Mouse (Mus musculus) MEL (cell line): ENCODE data around the gene Ezh2.
A peak's percentile ranks its signal among the peaks of the same experiment; 100 is the strongest.

Source experiments
- BHLHE40 ChIP-seq: IDR thresholded peaks from 2 replicates; pipeline ENCODE4 v1.6.1; 2012; ENCODE audit warnings: low read depth, mild to moderate bottlenecking, inconsistent platforms, low read length, improper control_type of control experiment, borderline replicate concordance
- CTCF ChIP-seq, 3 experiments: IDR thresholded peaks in 2 of 3; conservative IDR thresholded peaks in 1 of 3; 2 replicates each; pipeline ENCODE4 v1.5.1; 2011 to 2012; ENCODE audit warnings: low read length in 3 of 3, low read depth in 2 of 3, mild to moderate bottlenecking in 2 of 3, improper control_type of control experiment in 1 of 3, inconsistent platforms in 1 of 3, mixed read lengths in 1 of 3, moderate library complexity in 1 of 3; ENCODE audit not compliant: control insufficient read depth in 1 of 3, insufficient read depth in 1 of 3, poor library complexity in 1 of 3, severe bottlenecking in 1 of 3
- ELF1 ChIP-seq: IDR thresholded peaks from 2 replicates; pipeline ENCODE4 v1.6.1; 2014; ENCODE audit warnings: low read depth, mild to moderate bottlenecking, inconsistent platforms, low read length, improper control_type of control experiment, moderate library complexity
- HCFC1 ChIP-seq: IDR thresholded peaks from 2 replicates; pipeline ENCODE4 v1.6.1; 2012; ENCODE audit warnings: low read depth, mild to moderate bottlenecking, inconsistent platforms, low read length, improper control_type of control experiment, moderate library complexity
- MAFK ChIP-seq: IDR thresholded peaks from 2 replicates; pipeline ENCODE4 v1.6.1; 2011; ENCODE audit warnings: low read depth, mild to moderate bottlenecking, low read length, improper control_type of control experiment, borderline replicate concordance
- MAX ChIP-seq: IDR thresholded peaks from 2 replicates; pipeline ENCODE4 v1.6.1; 2011; ENCODE audit warnings: low read length, improper control_type of control experiment
- NRF1 ChIP-seq: IDR thresholded peaks from 2 replicates; pipeline ENCODE4 v1.6.1; 2014; ENCODE audit warnings: low read depth, mild to moderate bottlenecking, inconsistent platforms, low read length, improper control_type of control experiment, moderate library complexity; ENCODE audit not compliant: poor library complexity, insufficient read depth, severe bottlenecking
- POLR2A ChIP-seq, 2 experiments: IDR thresholded peaks; 2 replicates each; pipeline ENCODE4 v1.6.1; 2011 to 2012; ENCODE audit warnings: low read length in 2 of 2, mild to moderate bottlenecking in 2 of 2, control low read depth in 1 of 2, improper control_type of control experiment in 1 of 2, low read depth in 1 of 2, moderate library complexity in 1 of 2; ENCODE audit not compliant: control insufficient read depth in 1 of 2, insufficient read depth in 1 of 2, poor library complexity in 1 of 2
- RAD21 ChIP-seq: IDR thresholded peaks from 2 replicates; pipeline ENCODE4 v1.6.1; 2011; ENCODE audit warnings: mild to moderate bottlenecking, low read depth, low read length, improper control_type of control experiment
- TCF12 ChIP-seq: IDR thresholded peaks from 2 replicates; pipeline ENCODE4 v1.6.1; 2014; ENCODE audit warnings: low read depth, mild to moderate bottlenecking, inconsistent platforms, low read length, improper control_type of control experiment, moderate library complexity
- ZC3H11A ChIP-seq: IDR thresholded peaks from 2 replicates; pipeline ENCODE4 v1.6.1; 2012; ENCODE audit warnings: low read depth, mild to moderate bottlenecking, inconsistent platforms, low read length, improper control_type of control experiment

GRCm38 (mm10) chr6:47561426-47561825 lies 33.7 kb downstream of the Ezh2 start:
- TF ChIP-seq MAX, result no peak
- TF ChIP-seq ELF1, result no peak
- TF ChIP-seq MAFK, result no peak
- TF ChIP-seq TCF12, result no peak
- no peak for TF ChIP-seq ZC3H11A
- no peak; a peak in 1 of 6 replicates for TF ChIP-seq CTCF (IDR thresholded peaks at IDR 0.05 in 2 of 3, conservative IDR thresholded peaks at IDR 0.05 in 1 of 3; ENCODE audit: control insufficient read depth in 1 of 3, insufficient read depth in 1 of 3, low read depth in 2 of 3, low read length in 3 of 3, poor library complexity in 1 of 3, severe bottlenecking in 1 of 3)
- TF ChIP-seq POLR2A (IDR thresholded peaks at IDR 0.05; ENCODE audit: control insufficient read depth in 1 of 2, insufficient read depth in 1 of 2, low read depth in 1 of 2, low read length in 2 of 2, poor library complexity in 1 of 2), result 0 out of 4 replicates have a peak, but pooled peaks of 1 of the 2 experiments have one; percentile 4
- TF ChIP-seq BHLHE40, result no peak
- TF ChIP-seq HCFC1, result no peak
- no peak for TF ChIP-seq NRF1
- TF ChIP-seq RAD21, result no peak
